Mouse (Mus musculus) colon, adult 2 months (tissue): Measurements from ENCODE around the gene Vmn1r81. TPM values are rescaled to one million over a fixed set of nuclear protein-coding genes. Genes with fewer than 3 reads are reported as not detected.

Experiments
- polyA plus RNA-seq: library from polyadenylated mRNA; depleted of rRNA; stranded (reverse); fragments of >200 nt; gene quantifications from 2 replicates; pipeline ENCODE4 v1.2.3, GENCODE M21; 2012; rRNA removed

Vmn1r81 gene
- polyA plus RNA-seq = not detected in 2 replicates

DNA sequence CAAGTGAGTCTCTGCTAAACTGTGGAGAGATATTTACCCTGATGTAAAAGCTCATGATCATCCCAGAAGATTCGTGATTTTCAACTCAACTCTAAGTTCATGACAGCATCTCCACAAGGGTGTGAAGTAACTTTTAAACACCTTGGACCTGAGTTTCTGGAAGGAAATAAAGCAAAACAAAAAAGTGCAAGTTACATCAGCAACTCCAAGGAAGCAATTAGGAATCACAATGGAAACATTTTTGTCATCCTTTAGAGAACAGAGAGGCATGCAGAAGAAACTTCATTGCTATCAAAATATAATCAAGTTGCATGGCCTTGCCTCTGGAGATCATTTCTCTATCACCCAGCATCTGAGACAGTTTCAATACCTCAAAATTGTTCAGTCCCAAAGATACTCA is at the start of gene Vmn1r81:
TSS of gene Vmn1r81 (minus strand) at position 101 of the 400 bp plus-strand sequence.

DNA sequence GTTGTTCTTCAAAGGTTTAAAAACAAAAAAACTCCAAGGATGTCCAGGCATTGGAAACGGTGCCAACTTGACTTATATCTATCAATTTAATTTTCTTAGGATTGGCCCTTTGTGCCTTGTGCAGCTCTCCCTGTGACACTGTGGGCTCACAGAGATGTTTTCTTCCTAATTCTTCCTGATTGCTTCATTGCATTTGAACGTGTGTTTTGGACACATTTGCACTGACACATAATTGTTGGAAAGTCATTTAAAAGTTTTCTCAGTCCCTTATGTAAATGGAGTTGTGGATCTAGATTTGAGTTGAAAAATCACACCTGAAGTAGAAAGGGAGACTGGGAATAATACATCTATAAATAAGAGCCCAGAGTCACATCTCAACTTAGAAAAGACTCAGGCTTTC is 32.1 kb upstream of the Vmn1r81 start, which contains the start of gene Vmn1r82:
TSS of gene Vmn1r82 (plus strand) at position 301 of the 400 bp plus-strand sequence.

Other genes with a start within 250 kb of the Vmn1r81 start
- gene Vmn1r77, start 231.5 kb downstream of the Vmn1r81 start, polyA plus RNA-seq = not detected in 2 replicates
- not detected in 2 replicates for gene Vmn1r78, start 118.0 kb downstream of the Vmn1r81 start, polyA plus RNA-seq
- not detected in 2 replicates for gene Vmn1r79, start 97.0 kb downstream of the Vmn1r81 start, polyA plus RNA-seq
- not detected in 2 replicates for gene Vmn1r80, start 79.0 kb downstream of the Vmn1r81 start, polyA plus RNA-seq
- not detected in 2 replicates for gene Vmn1r82, start 32.2 kb upstream of the Vmn1r81 start, polyA plus RNA-seq
- gene Vmn1r83, start 61.2 kb upstream of the Vmn1r81 start, polyA plus RNA-seq = not detected in 2 replicates
- not detected in 2 replicates for gene Vmn1r84, start 101.0 kb upstream of the Vmn1r81 start, polyA plus RNA-seq
- 0.30 and 0.47 TPM in 2 replicates for gene Zfp551, start 154.5 kb upstream of the Vmn1r81 start, polyA plus RNA-seq
- gene Zfp606, start 210.0 kb upstream of the Vmn1r81 start, polyA plus RNA-seq = 2.7 and 3.1 TPM in 2 replicates
- gene 2900092C05Rik, start 244.2 kb upstream of the Vmn1r81 start, polyA plus RNA-seq = not detected in 2 replicates